Mouse (Mus musculus) liver, embryonic 14.5 days (tissue): Measurements from ENCODE around the gene Gm44511. TPM values are rescaled to one million over a fixed set of nuclear protein-coding genes. Genes with fewer than 3 reads are reported as not detected.
A peak's percentile ranks its signal among the peaks of the same experiment; 100 is the strongest.

Source experiments
- ATAC-seq: fragments of 200-750 bp; cut with Nextera tagmentation; 2 replicates; pipeline ENCODE4 v1.8.0; 2017; ENCODE audit warnings: moderate number of reproducible peaks, mild to moderate bottlenecking, moderate library complexity; ENCODE audit not compliant: insufficient read depth
- DNase-seq, 3 experiments: peaks; one replicate each; pipeline ENCODE4 v3.0.0-alpha.2; 2012 to 2013; ENCODE audit warnings: low read depth in 3 of 3, low spot score in 3 of 3
- H3K27ac ChIP-seq: fragments of 300-500 bp; sonication (generic); 2 replicates; pipeline ENCODE4 v1.5.1; 2014; ENCODE audit warnings: moderate library complexity, mild to moderate bottlenecking, control low read depth, inconsistent platforms
- H3K27me3 ChIP-seq: fragments of 300-500 bp; sonication (generic); 2 replicates; pipeline ENCODE4 v1.6.1; 2014; ENCODE audit warnings: mild to moderate bottlenecking, low read length, moderate library complexity; ENCODE audit not compliant: control insufficient read depth, insufficient read depth
- H3K36me3 ChIP-seq: fragments of 300-500 bp; sonication (generic); replicated peaks from 2 replicates; pipeline ENCODE4 v1.6.1; 2014; ENCODE audit warnings: low read depth; ENCODE audit not compliant: control insufficient read depth, insufficient read depth
- H3K4me1 ChIP-seq, 2 experiments: fragments of 200-500 bp in 1 of 2; fragments of 300-500 bp in 1 of 2; sonication (generic) in 1 of 2; replicated peaks; 2 replicates each; pipeline ENCODE4 v1.6.1; 2012 to 2014; ENCODE audit warnings: antibody characterized with exemption in 1 of 2, inconsistent platforms in 1 of 2, low read length in 1 of 2; ENCODE audit not compliant: control insufficient read depth in 2 of 2, insufficient read depth in 2 of 2
- H3K4me2 ChIP-seq: fragments of 300-500 bp; sonication (generic); 2 replicates; pipeline ENCODE4 v1.6.1; 2014; ENCODE audit warnings: low read depth, mild to moderate bottlenecking, control low read depth, moderate library complexity
- H3K4me3 ChIP-seq, 2 experiments: fragments of 200-500 bp in 1 of 2; fragments of 300-500 bp in 1 of 2; sonication (generic) in 1 of 2; 2 replicates each; pipeline ENCODE4 v1.5.1; 2012 to 2014; ENCODE audit warnings: low read depth in 2 of 2, low read length in 2 of 2, mild to moderate bottlenecking in 2 of 2, control low read depth in 1 of 2, inconsistent platforms in 1 of 2, moderate library complexity in 1 of 2; ENCODE audit not compliant: insufficient read depth in 1 of 2
- H3K9ac ChIP-seq: fragments of 300-500 bp; sonication (generic); replicated peaks from 2 replicates; pipeline ENCODE4 v1.6.1; 2014; ENCODE audit warnings: mild to moderate bottlenecking, control low read depth, moderate library complexity
- H3K9me3 ChIP-seq: fragments of 300-500 bp; sonication (generic); 2 replicates; pipeline ENCODE4 v1.6.1; 2016; ENCODE audit warnings: low read length, mixed read lengths; ENCODE audit not compliant: control insufficient read depth
- CTCF ChIP-seq: IDR thresholded peaks from 2 replicates; pipeline ENCODE4 v1.5.1; 2016; ENCODE audit warnings: antibody characterized with exemption, low read depth, control low read depth
- EP300 ChIP-seq: IDR thresholded peaks from 2 replicates; pipeline ENCODE4 v1.6.1; 2016; ENCODE audit warnings: antibody characterized with exemption, low read depth
- WGBS: fragments of 180-500 bp; shearing (Covaris S2); extraction: QIAGEN DNeasy Blood & Tissue Kit; methylation state at CpG from one replicate; pipeline ENCODE4 v1.1.7; 2014; ENCODE audit not compliant: insufficient replicate concordance; 5-methylcytosine and 5-hydroxymethylcytosine counted together
- polyA plus RNA-seq, 2 experiments: library from polyadenylated mRNA; depleted of rRNA in 1 of 2; stranded (reverse) in 1 of 2; unstranded in 1 of 2; fragments of >200 nt; fragmentation: Nextera tagmentation in 1 of 2; extraction: Ambion mirVana in 1 of 2; gene quantifications; 2 replicates each; pipeline versions ENCODE4 v1.2.1 to v1.2.3; 2012 to 2014

Gene Gm44511
- polyA plus RNA-seq, 2 experiments: not detected

GRCm38 (mm10) chr6:128829837-128830236, 3.7 kb upstream of the Gm44511 start:
- H3K9ac ChIP-seq: no peak overlapping the region
- DNase-seq: no peak
- WGBS: 27% methylated on average over 4 of the region's 4 CpGs
- H3K27ac ChIP-seq: no peak overlapping the region
- no peaks in the 10 kb centered on the region for H3K4me1 ChIP-seq
- TF ChIP-seq EP300 (no peak), CTCF (no peak)
- no peaks in the 10 kb centered on the region for H3K36me3 ChIP-seq
- H3K27me3 ChIP-seq: no peaks in the 10 kb centered on the region
- H3K4me3 ChIP-seq: no peak overlapping the region
- no peak overlapping the region for H3K4me2 ChIP-seq
- H3K9me3 ChIP-seq: no peaks in the 10 kb centered on the region
- no peak for ATAC-seq

GRCm38 (mm10) chr6:128826781-128827180, 666 bp upstream of the Gm44511 start:
- H3K9me3 ChIP-seq: no peaks in the 10 kb centered on the region
- WGBS: 52% methylated on average over 3 of the region's 3 CpGs
- H3K36me3 ChIP-seq: no peaks in the 10 kb centered on the region
- no peak overlapping the region for H3K9ac ChIP-seq
- H3K4me2 ChIP-seq: no peak overlapping the region
- DNase-seq: no peak
- no peak for ATAC-seq
- no peak overlapping the region for H3K4me3 ChIP-seq
- no peak overlapping the region for H3K27ac ChIP-seq
- H3K4me1 ChIP-seq: no peaks in the 10 kb centered on the region
- TF ChIP-seq CTCF (no peak), EP300 (no peak)
- no peaks in the 10 kb centered on the region for H3K27me3 ChIP-seq

GRCm38 (mm10) chr6:128818083-128818802, 7.9 kb downstream of the Gm44511 start:
- Histone ChIP-seq H3K4me3 (no peak overlapping the region), H3K4me1 (no peaks in the 10 kb centered on the region), H3K27me3 (no peaks in the 10 kb centered on the region), H3K9ac (no peak overlapping the region), H3K9me3 (no peaks in the 10 kb centered on the region), H3K36me3 (no peaks in the 10 kb centered on the region), H3K27ac (no peak overlapping the region), H3K4me2 (no peak overlapping the region)
- WGBS: 57% methylated on average over 4 of the region's 4 CpGs
- TF ChIP-seq CTCF (no peak), EP300 (no peak)
- DNase-seq (no peak), ATAC-seq (no peak)

GRCm38 (mm10) chr6:128808532-128808931, 17.6 kb downstream of the Gm44511 start:
- Histone ChIP-seq H3K4me1 (peaks cover 0 to under 1% of the 10 kb centered on the region in 2 experiments; a peak in 2 of 4 replicates), H3K4me2 (no peak overlapping the region), H3K27me3 (no peaks in the 10 kb centered on the region), H3K9ac (no peak overlapping the region), H3K9me3 (no peaks in the 10 kb centered on the region), H3K36me3 (no peaks in the 10 kb centered on the region), H3K4me3 (no peak overlapping the region), H3K27ac (no peak overlapping the region)
- DNase-seq: no peak
- WGBS: 69% methylated on average over 5 of the region's 5 CpGs
- no peak for ATAC-seq
- TF ChIP-seq CTCF (peak; percentile 52), EP300 (no peak)

GRCm38 (mm10) chr6:128807021-128807420, 19.1 kb downstream of the Gm44511 start:
- Histone ChIP-seq H3K27me3 (no peaks in the 10 kb centered on the region), H3K9me3 (no peaks in the 10 kb centered on the region), H3K36me3 (no peaks in the 10 kb centered on the region), H3K9ac (no peak overlapping the region), H3K27ac (no peak overlapping the region), H3K4me2 (no peak overlapping the region), H3K4me3 (no peak overlapping the region), H3K4me1 (peaks cover 0 to 2% of the 10 kb centered on the region in 2 experiments; a peak in 2 of 4 replicates)
- WGBS: 52% methylated on average over 3 of the region's 3 CpGs
- no peak for ATAC-seq
- no peak for DNase-seq
- peak; percentile 9; the same call in 1 of the 2 replicates for TF ChIP-seq CTCF
- TF ChIP-seq EP300: no peak
